ENCODE assay signal across 38 mouse cellular contexts in genomic region chr12:11198551-11198950, GRCm38 (mm10). TPM values are rescaled to one million over a fixed set of nuclear protein-coding genes. Genes with fewer than 3 reads are reported as not detected.
"Had no signal": no experiment of that assay in that cellular context is flagged by ENCODE, and none has a peak within 500 bp of the region (broad histone marks: within the 10 kb centered on the region; RNA-seq: fewer than 3 reads in every experiment).

No protein-coding gene starts in this region.

- ATAC-seq: hindbrain, embryonic 16.5 days; inflammation-experienced regulatory T-cells, adult 6 months; intestine, embryonic 15.5 days; intestine, postnatal 0 days had no signal

- H3K4me2 ChIP-seq: heart, embryonic 11.5 days; heart, embryonic 13.5 days; heart, embryonic 15.5 days; hindbrain, embryonic 12.5 days; hindbrain, embryonic 14.5 days; intestine, embryonic 15.5 days; limb, embryonic 12.5 days; liver, embryonic 11.5 days; liver, embryonic 13.5 days; liver, embryonic 15.5 days had no signal

- H3K9me3 ChIP-seq: heart, embryonic 13.5 days; heart, embryonic 15.5 days; hindbrain, embryonic 10.5 days; hindbrain, embryonic 12.5 days; intestine, embryonic 15.5 days; limb, embryonic 10.5 days; limb, embryonic 12.5 days; liver, embryonic 13.5 days; liver, embryonic 15.5 days had no signal

- H3K36me3 ChIP-seq: heart, embryonic 13.5 days; heart, embryonic 15.5 days; hindbrain, embryonic 10.5 days; hindbrain, embryonic 12.5 days; intestine, embryonic 15.5 days; limb, embryonic 10.5 days; limb, embryonic 12.5 days; liver, embryonic 13.5 days; liver, embryonic 15.5 days had no signal

- H3K9ac ChIP-seq: heart, embryonic 13.5 days; heart, embryonic 15.5 days; hindbrain, embryonic 12.5 days; hindbrain, embryonic 14.5 days; intestine, embryonic 15.5 days; limb, embryonic 12.5 days; liver, embryonic 13.5 days; liver, embryonic 15.5 days had no signal

- H3K4me1 ChIP-seq: intestine, embryonic 15.5 days; liver, embryonic 13.5 days; liver, embryonic 15.5 days had no signal

- DNase-seq: gastrocnemius, postnatal 25 days; heart, adult 2 months; heart, postnatal 14 days; heart, postnatal 4 days; kidney, adult 18-20 months; kidney, adult 8-10 months; kidney, postnatal 10 days; kidney, postnatal 25 days; kidney, postnatal 4 days; liver; liver, embryonic 13.5 days had no signal

- H3K4me3 ChIP-seq: heart, adult 2 months; heart, embryonic 13.5 days; heart, embryonic 15.5 days; hindbrain, embryonic 10.5 days; hindbrain, embryonic 12.5 days; intestine, embryonic 15.5 days; layer of hippocampus, adult 2 months; left cerebral cortex, adult 2 months; limb, embryonic 10.5 days; limb, embryonic 12.5 days; liver, embryonic 13.5 days; liver, embryonic 15.5 days had no signal

- H3K27ac ChIP-seq: heart, adult 2 months; heart, embryonic 13.5 days; heart, embryonic 15.5 days; hindbrain, embryonic 10.5 days; hindbrain, embryonic 12.5 days; hindbrain, embryonic 14.5 days; intestine, embryonic 15.5 days; layer of hippocampus, adult 2 months; left cerebral cortex, adult 2 months; limb, embryonic 10.5 days; limb, embryonic 12.5 days; liver, embryonic 13.5 days; liver, embryonic 15.5 days had no signal

- H3K27me3 ChIP-seq: heart, embryonic 13.5 days; heart, embryonic 15.5 days; hindbrain, embryonic 12.5 days; intestine, embryonic 15.5 days; limb, embryonic 12.5 days; liver, embryonic 13.5 days; liver, embryonic 15.5 days had no signal

RNA-seq across cellular contexts. Expression of gene Msgn1, which starts 10.2 kb away (rescaled TPM):
- total RNA-seq: gastrocnemius, adult 18-20 months; gastrocnemius, adult 8-10 months; gastrocnemius, postnatal 25 days; gastrocnemius, postnatal 4 days; granulocyte monocyte progenitor cell, adult 5-6 weeks; heart, adult 2 months; heart, postnatal 14 days; heart, postnatal 4 days; layer of hippocampus, adult 2 months; layer of hippocampus, postnatal 10 days; layer of hippocampus, postnatal 25 days; left cerebral cortex, adult 2 months; left cerebral cortex, postnatal 14 days; left cerebral cortex, postnatal 36 days had no signal
- polyA plus RNA-seq: heart, adult 2 months; heart, embryonic 11.5 days; heart, embryonic 13.5 days; heart, embryonic 15.5 days; heart, postnatal 0 days; hindbrain, embryonic 10.5 days; hindbrain, embryonic 12.5 days; hindbrain, embryonic 14.5 days; hindbrain, embryonic 16.5 days; inflammation-experienced regulatory T-cells, adult 6 months; intestine, embryonic 15.5 days; intestine, postnatal 0 days; kidney, embryonic 14.5 days; kidney, embryonic 16.5 days; limb, embryonic 10.5 days; limb, embryonic 12.5 days; liver, embryonic 11.5 days; liver, embryonic 13.5 days; liver, embryonic 15.5 days had no signal

RNA-seq across cellular contexts. Expression of gene Kcns3, which starts 47.7 kb away (rescaled TPM):
- total RNA-seq: granulocyte monocyte progenitor cell, adult 5-6 weeks had no signal
- polyA plus RNA-seq: inflammation-experienced regulatory T-cells, adult 6 months had no signal
